Mouse (Mus musculus) C2C12 (cell line): ENCODE results near the gene Cdr2. TPM values are rescaled to one million over a fixed set of nuclear protein-coding genes. Genes with fewer than 3 reads are reported as not detected.
A peak's percentile ranks its signal among the peaks of the same experiment; 100 is the strongest.

Experiments
- H3K27me3 ChIP-seq: one replicate; pipeline ENCODE4 v1.6.1; 2011; ENCODE audit not compliant: control insufficient read depth, insufficient read depth, insufficient read length
- H3K36me3 ChIP-seq: one replicate; pipeline ENCODE4 v1.6.1; 2011; ENCODE audit not compliant: control insufficient read depth, insufficient read depth
- H3K4me3 ChIP-seq: one replicate; pipeline ENCODE4 v1.5.1; 2011; ENCODE audit warnings: mild to moderate bottlenecking, control low read depth; ENCODE audit not compliant: poor library complexity, insufficient read depth, severe bottlenecking
- H3K79me2 ChIP-seq: one replicate; pipeline ENCODE4 v1.6.1; 2011; ENCODE audit not compliant: control insufficient read depth, insufficient read depth
- H3K79me3 ChIP-seq: one replicate; pipeline ENCODE4 v1.6.1; 2011; ENCODE audit warnings: low read depth, control low read depth
- H3ac ChIP-seq: one replicate; pipeline ENCODE3; 2011; ENCODE audit warnings: low read depth; ENCODE audit not compliant: control insufficient read depth, insufficient read length
- CEBPB ChIP-seq: IDR thresholded peaks from one replicate; pipeline ENCODE4 v1.6.1; 2011; ENCODE audit warnings: low read depth, mild to moderate bottlenecking, control low read depth, moderate library complexity
- CTCF ChIP-seq: IDR thresholded peaks from one replicate; pipeline ENCODE4 v1.5.1; 2011; ENCODE audit not compliant: control insufficient read depth, insufficient read depth, insufficient read length
- FOSL1 ChIP-seq: IDR thresholded peaks from one replicate; pipeline ENCODE4 v1.8.0; 2011; ENCODE audit warnings: mild to moderate bottlenecking, low read length; ENCODE audit not compliant: poor library complexity, insufficient read depth, severe bottlenecking
- MAX ChIP-seq: IDR thresholded peaks from one replicate; pipeline ENCODE4 v1.6.1; 2011; ENCODE audit warnings: mild to moderate bottlenecking, control low read depth
- MYOD1 ChIP-seq: IDR thresholded peaks from one replicate; pipeline ENCODE4 v1.6.1; 2011; ENCODE audit warnings: low read depth; ENCODE audit not compliant: control insufficient read depth, insufficient read length
- MYOG ChIP-seq: IDR thresholded peaks from one replicate; pipeline ENCODE4 v1.6.1; 2011; ENCODE audit not compliant: control insufficient read depth, insufficient read length; ENCODE audit errors: extremely low read depth
- USF1 ChIP-seq: IDR thresholded peaks from one replicate; pipeline ENCODE4 v1.6.1; 2011; ENCODE audit warnings: low read depth, mild to moderate bottlenecking, control low read depth, moderate library complexity
- polyA plus RNA-seq: library from polyadenylated mRNA; unstranded; fragments of >200 nt; fragmentation: generic; extraction: Trizol; gene quantifications from one replicate; pipeline ENCODE4 v1.2.1, GENCODE M21; 2012; ENCODE audit warnings: missing spikeins

The Cdr2 gene
- polyA plus RNA-seq, 1 experiment = 19.3 TPM

DNA sequence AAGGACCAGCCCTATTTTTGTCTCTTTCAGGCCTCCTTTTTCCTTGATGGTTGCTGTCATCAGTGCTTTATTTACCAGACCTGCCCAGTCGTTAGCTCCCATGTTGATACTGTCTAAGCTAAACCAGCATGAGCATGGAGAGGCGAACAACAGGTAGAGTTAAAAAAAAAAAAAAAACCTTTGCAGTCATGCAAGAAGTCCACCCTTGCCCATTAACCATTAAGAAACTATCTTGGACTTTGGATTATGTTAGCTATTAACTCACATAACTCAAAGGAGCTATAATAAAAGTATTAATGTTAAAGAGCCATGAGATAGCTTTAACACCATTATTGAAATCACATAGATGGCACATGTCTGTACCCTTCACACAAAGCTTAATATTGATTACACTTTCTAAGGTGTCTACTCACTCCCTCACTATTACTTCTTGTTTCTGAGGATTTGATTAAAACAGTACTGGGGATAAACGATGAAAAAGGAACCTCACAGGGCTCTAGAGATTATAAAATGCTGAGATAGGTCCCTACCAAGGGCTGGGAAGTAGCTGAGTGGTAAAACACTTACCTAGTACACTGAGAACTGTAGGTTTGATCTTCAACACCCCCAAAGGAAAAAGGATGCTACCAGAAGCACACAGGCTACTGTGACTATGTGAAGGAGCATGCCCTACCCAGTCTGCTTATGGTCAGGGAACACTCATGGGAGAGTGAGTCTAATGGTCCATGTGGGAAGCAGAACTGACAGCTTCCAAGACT is 18.1 kb upstream of the Cdr2 start:
- H3K79me3 ChIP-seq = no peaks in the 10 kb centered on the region
- TF ChIP-seq CEBPB (no peak), MYOD1 (no peak), FOSL1 (no peak), CTCF (no peak), USF1 (no peak), MYOG (no peak), MAX (no peak)
- H3K36me3 ChIP-seq = no peaks in the 10 kb centered on the region
- no peak overlapping the region for H3ac ChIP-seq
- H3K79me2 ChIP-seq = no peaks in the 10 kb centered on the region
- no peaks in the 10 kb centered on the region for H3K27me3 ChIP-seq
- no peak overlapping the region for H3K4me3 ChIP-seq

DNA sequence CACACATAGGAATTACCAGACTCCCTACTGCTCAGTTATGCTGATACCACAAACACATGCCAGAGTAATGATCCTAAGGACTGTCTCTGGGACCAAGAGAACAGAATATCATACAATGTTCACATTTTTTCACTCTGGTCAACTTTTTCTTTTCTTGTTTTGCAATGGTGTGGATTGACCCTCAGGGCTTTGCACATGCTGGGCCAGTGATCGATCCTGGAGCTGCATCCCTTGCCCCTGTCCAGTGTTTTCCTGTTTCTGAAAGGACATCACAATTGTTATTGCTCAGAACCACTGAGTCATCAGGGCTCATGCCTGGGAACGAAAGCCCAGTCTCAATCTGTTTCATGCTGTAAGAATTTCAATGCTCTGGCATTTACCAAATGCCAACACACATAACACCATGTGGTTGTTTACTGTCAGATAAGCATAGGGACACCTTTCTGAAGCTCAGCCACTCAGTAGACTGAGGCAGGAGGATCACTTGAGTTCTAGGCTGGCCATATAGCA is 17.0 kb upstream of the Cdr2 start:
- no peak overlapping the region for H3ac ChIP-seq
- no peaks in the 10 kb centered on the region for H3K36me3 ChIP-seq
- H3K79me3 ChIP-seq = no peaks in the 10 kb centered on the region
- no peak for TF ChIP-seq CTCF
- no peak for TF ChIP-seq MAX
- TF ChIP-seq CEBPB = no peak
- TF ChIP-seq MYOD1 = no peak
- TF ChIP-seq MYOG = no peak
- TF ChIP-seq USF1 = no peak
- TF ChIP-seq FOSL1 = no peak
- H3K4me3 ChIP-seq = no peak overlapping the region
- H3K27me3 ChIP-seq = peaks cover 3% of the 10 kb centered on the region
- no peaks in the 10 kb centered on the region for H3K79me2 ChIP-seq

DNA sequence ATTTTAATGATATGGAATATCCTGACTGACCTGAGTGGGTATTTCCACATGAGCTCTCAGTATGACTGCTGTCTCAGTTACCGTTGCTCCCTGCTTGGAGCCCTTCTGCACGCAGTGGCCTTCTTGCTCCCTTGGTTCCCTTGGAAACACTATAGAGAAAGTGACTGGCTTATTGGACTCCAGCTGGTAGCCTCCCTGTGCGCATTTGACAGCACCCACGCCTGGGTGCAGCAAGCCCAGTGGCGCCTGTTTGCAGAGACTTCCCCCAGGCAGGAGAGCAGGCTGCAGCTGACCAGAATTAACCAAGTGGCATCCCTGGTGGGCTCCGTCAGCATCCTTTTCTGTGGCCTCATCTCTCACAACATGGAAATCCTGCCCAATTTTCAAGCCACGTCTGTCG is 9.1 kb upstream of the Cdr2 start:
- H3K27me3 ChIP-seq = peaks cover 6% of the 10 kb centered on the region
- H3K4me3 ChIP-seq = no peak overlapping the region
- no peaks in the 10 kb centered on the region for H3K79me3 ChIP-seq
- no peak for TF ChIP-seq MAX
- TF ChIP-seq CEBPB = no peak
- TF ChIP-seq FOSL1 = no peak
- TF ChIP-seq CTCF = no peak
- no peak for TF ChIP-seq MYOD1
- TF ChIP-seq USF1 = no peak
- TF ChIP-seq MYOG = no peak
- no peaks in the 10 kb centered on the region for H3K36me3 ChIP-seq
- no peaks in the 10 kb centered on the region for H3K79me2 ChIP-seq
- H3ac ChIP-seq = no peak overlapping the region

DNA sequence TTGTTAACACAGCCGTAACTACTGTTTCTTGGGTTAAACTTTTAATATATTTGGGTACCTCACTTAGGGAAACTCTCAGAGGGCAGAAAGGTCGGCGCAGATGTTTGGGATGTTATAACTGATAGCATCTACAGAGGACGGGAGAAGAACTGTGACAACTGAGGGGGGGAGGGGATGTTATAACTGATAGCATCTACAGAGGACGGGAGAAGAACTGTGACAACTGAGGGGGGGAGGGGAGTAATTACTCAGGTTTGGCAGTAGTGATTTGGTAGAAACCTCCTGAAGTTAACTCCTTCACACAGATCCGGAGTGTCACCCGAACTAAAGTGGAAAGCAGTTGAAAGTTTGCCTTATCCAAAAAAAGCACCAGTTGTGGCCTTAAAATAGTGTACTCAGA is 856 bp upstream of the Cdr2 start:
- Histone ChIP-seq H3ac (no peak overlapping the region), H3K27me3 (no peaks in the 10 kb centered on the region), H3K79me2 (peaks cover 39% of the 10 kb centered on the region), H3K79me3 (peaks cover 27% of the 10 kb centered on the region), H3K4me3 (peak overlapping the region; percentile 55), H3K36me3 (peaks cover 8% of the 10 kb centered on the region)
- TF ChIP-seq USF1 (no peak), CTCF (no peak), MYOD1 (no peak), CEBPB (no peak), FOSL1 (no peak), MAX (no peak), MYOG (no peak)

DNA sequence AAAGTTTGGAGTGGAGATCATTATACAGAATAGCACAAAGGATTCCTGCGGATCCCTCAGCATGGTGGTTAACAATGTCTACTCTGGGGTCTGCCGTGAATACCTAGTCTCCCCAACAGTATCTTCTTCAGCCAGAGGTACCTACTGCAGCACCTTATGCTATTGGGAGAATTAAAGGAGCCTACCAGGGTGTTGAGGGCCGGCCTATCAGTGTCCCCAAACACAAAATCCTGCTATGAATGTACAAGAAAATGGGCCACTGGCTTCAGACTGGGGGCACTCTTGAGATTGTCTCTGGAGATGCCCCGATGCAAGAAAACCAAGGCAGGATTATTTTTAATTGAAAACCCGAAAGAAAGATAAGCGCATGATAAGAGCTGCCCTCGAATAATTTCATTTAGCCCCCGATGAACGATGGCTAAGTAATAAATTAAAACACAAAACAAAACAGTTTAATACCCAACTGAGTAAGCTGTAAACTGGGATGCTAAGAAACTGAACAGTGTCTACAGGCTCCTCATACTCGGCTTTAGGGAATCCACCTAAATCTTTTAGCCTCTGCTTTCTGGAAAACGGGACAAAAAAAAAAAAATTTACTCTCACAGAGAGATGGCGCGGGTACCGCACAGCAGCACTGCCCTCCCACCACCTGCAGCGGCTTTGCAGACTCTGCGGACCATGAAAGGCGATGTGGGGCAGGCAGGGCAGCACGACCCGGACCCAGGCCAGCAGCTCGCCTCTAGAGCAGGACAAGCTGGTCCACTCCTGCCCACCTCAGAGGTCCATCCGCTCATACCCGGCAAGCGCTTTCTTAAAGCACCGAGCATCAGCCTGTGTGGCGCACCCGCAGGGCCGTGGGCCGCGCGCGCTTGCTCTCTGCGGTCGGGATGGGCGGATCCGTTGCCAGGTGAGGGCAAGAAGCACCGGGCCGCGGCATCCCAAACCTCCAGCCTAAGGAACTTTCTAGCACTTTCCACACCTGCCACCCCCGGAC is 884 bp downstream of the Cdr2 start:
- H3K36me3 ChIP-seq = peaks cover 14% of the 10 kb centered on the region
- H3K27me3 ChIP-seq = no peaks in the 10 kb centered on the region
- peaks cover 43% of the 10 kb centered on the region for H3K79me3 ChIP-seq
- TF ChIP-seq MYOD1 (no peak), MAX (no peak), FOSL1 (no peak), MYOG (no peak), CTCF (no peak)
- peak overlapping the region; percentile 55 for H3K4me3 ChIP-seq
- H3K79me2 ChIP-seq = peaks cover 57% of the 10 kb centered on the region
- H3ac ChIP-seq = peak overlapping the region; percentile 62

DNA sequence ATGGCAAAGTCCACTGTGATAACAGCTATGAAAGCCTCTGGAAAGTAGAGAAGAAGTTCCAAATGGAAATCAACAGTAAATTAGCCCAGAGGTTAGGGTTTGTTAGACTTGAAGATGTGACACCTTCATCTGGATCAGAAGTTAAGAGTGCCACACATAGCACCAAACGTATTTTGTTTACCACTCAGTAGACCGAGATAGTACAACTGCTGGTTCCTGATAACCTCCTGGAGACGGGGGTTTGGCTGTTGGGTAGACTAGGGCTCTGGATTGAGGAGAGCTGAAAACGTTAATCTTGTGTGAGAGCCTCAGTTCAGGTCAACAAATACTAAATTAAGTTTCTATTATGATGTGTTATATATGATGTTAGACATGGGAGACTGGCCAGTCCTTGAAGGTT is 2.1 kb downstream of the Cdr2 start:
- peaks cover 14% of the 10 kb centered on the region for H3K36me3 ChIP-seq
- H3K79me3 ChIP-seq = peaks cover 52% of the 10 kb centered on the region
- H3K27me3 ChIP-seq = no peaks in the 10 kb centered on the region
- no peak overlapping the region for H3K4me3 ChIP-seq
- peaks cover 69% of the 10 kb centered on the region for H3K79me2 ChIP-seq
- no peak for TF ChIP-seq FOSL1
- TF ChIP-seq CEBPB = no peak
- H3ac ChIP-seq = no peak overlapping the region
